Mouse (Mus musculus) cortical plate, adult 2 months (tissue): ENCODE data around the gene Kcne1.

Experiments used
- CTCF ChIP-seq: fragments of 200-500 bp; IDR thresholded peaks from 2 replicates; pipeline ENCODE4 v1.5.1; 2011; ENCODE audit warnings: mild to moderate bottlenecking, control low read depth, low read length; ENCODE audit not compliant: insufficient read depth; ENCODE audit errors: extremely low read depth
- POLR2A ChIP-seq: fragments of 200-500 bp; IDR thresholded peaks from 2 replicates; pipeline ENCODE4 v1.6.1; 2011; ENCODE audit warnings: mild to moderate bottlenecking, low read length, control low read depth; ENCODE audit not compliant: insufficient read depth; ENCODE audit errors: extremely low read depth

DNA sequence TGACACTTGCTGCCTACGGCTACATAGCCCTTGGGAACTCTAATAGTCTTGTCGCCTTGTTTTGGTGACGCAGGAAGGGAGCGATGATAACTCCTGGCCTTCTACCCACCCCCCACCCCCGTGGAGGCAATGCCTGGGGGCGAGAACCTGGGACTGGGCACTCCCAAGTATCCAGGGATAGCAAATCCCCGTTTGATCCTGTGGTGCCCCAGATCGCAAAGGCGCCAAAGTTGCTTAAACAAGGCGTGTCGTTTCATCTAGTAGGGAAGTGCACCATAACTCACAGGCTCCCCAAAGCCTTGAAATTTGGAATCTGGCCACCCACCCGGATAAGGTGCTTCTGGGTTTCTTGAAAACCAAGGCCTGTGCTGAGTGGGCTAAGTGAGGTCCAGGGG is 57.9 kb downstream of the Kcne1 start:
- TF ChIP-seq POLR2A (no peak), CTCF (no peak)
